Mouse (Mus musculus) left cerebral cortex, postnatal 4 days (tissue): ENCODE measurements at regions not wholly inside any gene's neighbourhood (a gene's known extent, or its start where the extent isn't known, plus 50 kb on each side); places are given as distances from the start of the nearest gene placed in this dataset.
A peak's percentile ranks its signal among the peaks of the same experiment; 100 is the strongest.
"Not testable (repeated sequence)": the region's sequence is repeated elsewhere in the genome, so short reads cannot be mapped to it uniquely, and the experiment has no call there.

Experiments used
- DNase-seq: peaks from one replicate; pipeline ENCODE4 v3.0.0-alpha.2; 2022
- intact Hi-C: fragments of 180-260 bp; cut with DNase I; formaldehyde crosslinking; loops from one replicate; pipeline ENCODE4 v1.15.1; 2025

- intact Hi-C loops: no loop called here
- DNase-seq: no peak
Measured at GRCm38 (mm10) chr14:48607131-48607530, 66.5 kb downstream of the Otx2 start.

- no peak for DNase-seq
- intact Hi-C loops: no loop called here
Measured at GRCm38 (mm10) chr14:48603490-48603889, 70.1 kb downstream of the Otx2 start.

GRCm38 (mm10) chr14:48594334-48594733 is 79.3 kb downstream of the Otx2 start:
- DNase-seq: no peak
- intact Hi-C loops: no loop called here

- intact Hi-C loops: no loop called here
- no peak for DNase-seq
Measured at GRCm38 (mm10) chr14:48593363-48593762, 80.3 kb downstream of the Otx2 start.

- intact Hi-C loops: no loop called here
- DNase-seq: no peak
Measured at GRCm38 (mm10) chr14:48591483-48592230, 82.0 kb downstream of the Otx2 start.

GRCm38 (mm10) chr14:48590426-48590825 is 83.2 kb downstream of the Otx2 start:
- no peak for DNase-seq
- intact Hi-C loops: no loop called here

- intact Hi-C loops: no loop called here
- no peak for DNase-seq
Measured at GRCm38 (mm10) chr14:48589702-48590325, 83.8 kb downstream of the Otx2 start.

GRCm38 (mm10) chr14:48585820-48586219 is 87.8 kb downstream of the Otx2 start:
- no peak for DNase-seq
- intact Hi-C loops: no loop called here

GRCm38 (mm10) chr14:48584571-48584970 is 89.0 kb downstream of the Otx2 start:
- intact Hi-C loops: no loop called here
- DNase-seq: no peak

GRCm38 (mm10) chr14:48583516-48583915 is 90.1 kb downstream of the Otx2 start:
- intact Hi-C loops: no loop called here
- no peak for DNase-seq

GRCm38 (mm10) chr14:48582080-48582479 is 91.5 kb downstream of the Otx2 start:
- DNase-seq: peak; percentile 29
- intact Hi-C loops: no loop called here

- DNase-seq, intact Hi-C loops: not testable (repeated sequence)
Measured at GRCm38 (mm10) chr14:48581308-48581707, 92.3 kb downstream of the Otx2 start.

- intact Hi-C loops: no loop called here
- no peak for DNase-seq
Measured at GRCm38 (mm10) chr14:48580396-48580795, 93.2 kb downstream of the Otx2 start.

GRCm38 (mm10) chr14:48579985-48580384 is 93.6 kb downstream of the Otx2 start:
- intact Hi-C loops: no loop called here
- no peak for DNase-seq
